Mouse (Mus musculus): ENCODE data around the gene Ranbp6.

GRCm38 (mm10) chr19:29812581-29813460, at the start of gene Ranbp6:
- no peak for TF ChIP-seq CTCF (IDR thresholded peaks at IDR 0.05)
- TF ChIP-seq EP300 (IDR thresholded peaks at IDR 0.05) = no peak

Data from lung, postnatal 0 days (tissue).